Mouse (Mus musculus) neural tube, embryonic 13.5 days (tissue): ENCODE measurements around the gene Nalcn. TPM values are rescaled to one million over a fixed set of nuclear protein-coding genes. Genes with fewer than 3 reads are reported as not detected.

Experiments
- ATAC-seq: fragments of 200-750 bp; cut with Nextera tagmentation; 2 replicates; pipeline ENCODE4 v1.8.0; 2017; ENCODE audit warnings: low read depth, mild to moderate bottlenecking, moderate TSS enrichment, moderate library complexity
- H3K27ac ChIP-seq: fragments of 300-500 bp; sonication (generic); replicated peaks from 2 replicates; pipeline ENCODE4 v1.5.1; 2015; ENCODE audit warnings: moderate library complexity, mild to moderate bottlenecking, inconsistent platforms
- H3K27me3 ChIP-seq: fragments of 300-500 bp; sonication (generic); 2 replicates; pipeline ENCODE4 v1.6.1; 2015; ENCODE audit warnings: mild to moderate bottlenecking, inconsistent platforms
- H3K36me3 ChIP-seq: fragments of 300-500 bp; sonication (generic); 2 replicates; pipeline ENCODE4 v1.6.1; 2015; ENCODE audit warnings: mild to moderate bottlenecking, inconsistent platforms
- H3K4me1 ChIP-seq: fragments of 300-500 bp; sonication (generic); replicated peaks from 2 replicates; pipeline ENCODE4 v1.6.1; 2015; ENCODE audit warnings: inconsistent platforms
- H3K4me2 ChIP-seq: fragments of 300-500 bp; sonication (generic); 2 replicates; pipeline ENCODE4 v1.6.1; 2015; ENCODE audit warnings: inconsistent platforms, mild to moderate bottlenecking, moderate library complexity
- H3K4me3 ChIP-seq: fragments of 300-500 bp; sonication (generic); 2 replicates; pipeline ENCODE4 v1.5.1; 2015; ENCODE audit warnings: mild to moderate bottlenecking, inconsistent platforms
- H3K9ac ChIP-seq: fragments of 300-500 bp; sonication (generic); 2 replicates; pipeline ENCODE4 v1.6.1; 2015; ENCODE audit warnings: moderate library complexity, mild to moderate bottlenecking, inconsistent platforms
- H3K9me3 ChIP-seq: fragments of 300-500 bp; sonication (generic); 2 replicates; pipeline ENCODE4 v1.6.1; 2016; ENCODE audit warnings: inconsistent platforms
- whole genome bisulfite sequencing: fragments of 180-500 bp; shearing (Covaris S2); methylation state at CpG from one replicate; pipeline ENCODE4 v1.1.7; 2015; 5-methylcytosine and 5-hydroxymethylcytosine counted together
- polyA plus RNA-seq: library from polyadenylated mRNA; unstranded; fragments of >200 nt; fragmentation: Nextera tagmentation; extraction: Ambion mirVana; gene quantifications from 2 replicates; pipeline ENCODE4 v1.2.1, GENCODE M21; 2015

The Nalcn gene
- polyA plus RNA-seq, 1 experiment from 2014 or later: 6.9 TPM

- no peaks in the 10 kb centered on the region for H3K27me3 ChIP-seq
- no peak for ATAC-seq
These were observed 164.9 kb downstream of the Nalcn start for GRCm38 (mm10) chr14:123462026-123462425.

DNA sequence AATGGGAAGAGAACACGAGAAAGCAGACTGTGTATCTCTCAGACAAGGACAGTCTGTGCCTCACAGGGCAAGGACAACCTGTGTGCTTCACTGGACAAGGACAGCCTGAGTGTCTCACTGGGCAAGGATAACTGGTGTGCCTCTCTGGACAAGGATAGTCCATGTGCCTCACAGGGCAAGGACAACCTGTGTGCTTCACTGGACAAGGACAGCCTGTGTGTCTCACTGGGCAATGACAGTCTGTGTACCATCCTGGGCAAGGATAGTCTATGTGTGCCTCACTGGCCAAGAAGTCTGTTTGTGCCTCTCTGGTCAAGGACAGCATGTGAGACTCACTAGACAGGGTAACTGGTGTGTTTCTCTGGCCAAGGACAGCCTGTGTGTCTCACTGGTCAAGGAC is 180.9 kb downstream of the Nalcn start:
- ATAC-seq: no peak
- Histone ChIP-seq H3K36me3 (no peaks in the 10 kb centered on the region), H3K9me3 (no peaks in the 10 kb centered on the region), H3K4me2 (no peak overlapping the region), H3K9ac (no peak overlapping the region), H3K27ac (no peak overlapping the region), H3K4me1 (no peaks in the 10 kb centered on the region), H3K4me3 (no peak overlapping the region), H3K27me3 (no peaks in the 10 kb centered on the region)
- WGBS: 63% methylated on average over 1 of the region's 1 CpGs

More at GRCm38 (mm10) chr14:123462026-123462425, 164.9 kb downstream of the Nalcn start:
- no peak overlapping the region for H3K4me2 ChIP-seq
- H3K4me3 ChIP-seq: no peak overlapping the region
- 62% methylated on average over 1 of the region's 1 CpGs for WGBS
- H3K9me3 ChIP-seq: no peaks in the 10 kb centered on the region
- no peak overlapping the region for H3K27ac ChIP-seq
- no peaks in the 10 kb centered on the region for H3K4me1 ChIP-seq
- H3K36me3 ChIP-seq: peaks cover 5% of the 10 kb centered on the region; the same call in 1 of the 2 replicates
- H3K9ac ChIP-seq: no peak overlapping the region

- no peaks in the 10 kb centered on the region for H3K36me3 ChIP-seq
- H3K9ac ChIP-seq: no peak overlapping the region
- no peaks in the 10 kb centered on the region for H3K9me3 ChIP-seq
- no peak overlapping the region for H3K4me2 ChIP-seq
- no peak for ATAC-seq
- no peaks in the 10 kb centered on the region for H3K4me1 ChIP-seq
- no peaks in the 10 kb centered on the region for H3K27me3 ChIP-seq
- WGBS: 75% methylated on average over 3 of the region's 3 CpGs
- no peak overlapping the region for H3K4me3 ChIP-seq
- no peak overlapping the region for H3K27ac ChIP-seq
These were observed 191.4 kb downstream of the Nalcn start for GRCm38 (mm10) chr14:123435542-123435941.

DNA sequence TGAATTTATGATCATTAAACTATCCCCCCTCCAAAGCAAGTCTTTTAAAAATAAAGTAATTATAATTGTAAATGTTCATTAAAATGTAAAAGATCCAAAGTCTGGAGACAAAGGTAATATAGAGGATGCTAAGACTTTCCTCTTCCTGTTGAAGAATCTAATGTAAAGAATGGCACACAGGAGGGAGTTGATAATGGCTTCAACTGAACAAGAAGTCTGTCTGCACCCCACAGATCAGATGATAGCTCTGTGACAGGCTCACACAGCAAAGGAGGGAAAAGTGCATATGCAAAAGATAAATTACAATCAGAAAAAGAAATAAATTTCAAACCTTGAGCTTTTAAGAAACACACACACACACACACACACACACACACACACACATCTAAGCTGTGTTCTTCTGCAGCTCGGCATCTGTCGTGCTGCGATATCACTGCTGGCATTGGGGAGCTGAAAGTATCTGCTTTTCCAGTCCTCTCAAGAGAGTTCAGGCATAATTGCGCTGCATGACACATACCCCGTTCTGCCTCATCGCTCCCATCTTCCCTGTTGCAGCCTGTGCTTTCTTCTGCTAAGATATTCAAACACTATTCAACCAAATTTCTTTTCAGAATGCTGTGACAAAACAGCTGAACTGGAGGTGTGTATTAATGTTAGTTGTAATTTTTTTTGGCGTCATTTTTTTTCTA is 250.6 kb downstream of the Nalcn start:
- H3K4me3 ChIP-seq: no peak overlapping the region
- no peaks in the 10 kb centered on the region for H3K27me3 ChIP-seq
- WGBS: 73% methylated on average over 7 of the region's 7 CpGs
- no peaks in the 10 kb centered on the region for H3K36me3 ChIP-seq
- no peak for ATAC-seq
- H3K4me1 ChIP-seq: no peaks in the 10 kb centered on the region
- no peaks in the 10 kb centered on the region for H3K9me3 ChIP-seq
- no peak overlapping the region for H3K9ac ChIP-seq
- no peak overlapping the region for H3K27ac ChIP-seq
- no peak overlapping the region for H3K4me2 ChIP-seq

- no peaks in the 10 kb centered on the region for H3K4me1 ChIP-seq
- 12% methylated on average over 9 of the region's 9 CpGs for WGBS
- no peak overlapping the region for H3K9ac ChIP-seq
- no peaks in the 10 kb centered on the region for H3K27me3 ChIP-seq
- H3K4me2 ChIP-seq: no peak overlapping the region
- peak; percentile 72 for ATAC-seq
- H3K9me3 ChIP-seq: no peaks in the 10 kb centered on the region
- no peak overlapping the region for H3K27ac ChIP-seq
- no peaks in the 10 kb centered on the region for H3K36me3 ChIP-seq
- H3K4me3 ChIP-seq: no peak overlapping the region
These were observed 255.4 kb downstream of the Nalcn start for GRCm38 (mm10) chr14:123371522-123371921.

DNA sequence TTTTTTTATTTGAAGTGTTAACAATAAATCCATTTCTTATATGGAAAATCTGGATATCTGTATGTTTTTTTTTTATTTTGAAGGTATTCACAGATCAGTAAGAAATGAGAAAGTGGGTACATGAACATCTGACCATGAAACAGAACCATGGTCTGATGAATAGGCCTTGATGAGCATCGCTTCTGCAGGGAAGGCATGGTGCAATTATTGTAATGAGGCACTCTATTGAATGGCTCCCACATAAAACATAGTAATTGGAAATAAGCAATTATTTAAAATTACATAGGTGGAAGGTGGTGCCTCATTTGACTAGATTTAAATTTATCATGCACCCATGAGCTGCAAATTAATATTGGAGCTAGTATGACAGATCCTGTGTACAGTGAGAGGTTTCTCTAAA is 267.3 kb downstream of the Nalcn start:
- no peak for ATAC-seq
- H3K4me2 ChIP-seq: no peak overlapping the region
- no peaks in the 10 kb centered on the region for H3K9me3 ChIP-seq
- H3K4me1 ChIP-seq: no peaks in the 10 kb centered on the region
- H3K4me3 ChIP-seq: no peak overlapping the region
- no peak overlapping the region for H3K27ac ChIP-seq
- no peaks in the 10 kb centered on the region for H3K36me3 ChIP-seq
- no peak overlapping the region for H3K9ac ChIP-seq
- H3K27me3 ChIP-seq: no peaks in the 10 kb centered on the region
- WGBS: 55% methylated on average over 1 of the region's 1 CpGs

DNA sequence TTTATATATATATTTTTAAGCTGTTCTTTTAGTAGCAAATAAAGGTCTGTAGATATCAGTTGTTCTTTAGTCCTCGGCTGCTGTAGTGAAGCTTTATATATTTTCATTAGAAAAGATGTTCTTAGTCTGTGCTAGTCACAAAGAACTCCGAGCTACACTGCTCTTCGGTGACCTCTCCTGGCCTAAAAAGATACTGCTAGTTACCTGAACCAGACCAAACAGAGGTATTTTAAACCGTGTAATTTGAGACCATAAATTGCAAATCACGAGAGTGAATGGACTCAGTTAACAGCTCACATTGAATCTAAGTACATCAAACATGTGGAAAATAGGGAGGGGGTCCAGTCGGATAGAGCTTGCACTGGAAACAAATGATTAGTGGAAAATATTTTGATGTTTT is 274.0 kb downstream of the Nalcn start:
- ATAC-seq: peak; percentile 75; the same call in 1 of the 2 replicates
- H3K4me2 ChIP-seq: no peak overlapping the region
- no peaks in the 10 kb centered on the region for H3K9me3 ChIP-seq
- no peak overlapping the region for H3K9ac ChIP-seq
- H3K27me3 ChIP-seq: no peaks in the 10 kb centered on the region
- no peak overlapping the region for H3K27ac ChIP-seq
- no peaks in the 10 kb centered on the region for H3K36me3 ChIP-seq
- H3K4me1 ChIP-seq: no peaks in the 10 kb centered on the region
- no peak overlapping the region for H3K4me3 ChIP-seq
- WGBS: 13% methylated on average over 6 of the region's 6 CpGs

GRCm38 (mm10) chr14:123331841-123332240 is 295.1 kb downstream of the Nalcn start:
- Histone ChIP-seq H3K4me3 (no peak overlapping the region), H3K4me2 (no peak overlapping the region), H3K36me3 (no peaks in the 10 kb centered on the region), H3K4me1 (no peaks in the 10 kb centered on the region), H3K27ac (no peak overlapping the region), H3K9me3 (no peaks in the 10 kb centered on the region), H3K9ac (no peak overlapping the region), H3K27me3 (no peaks in the 10 kb centered on the region)
- WGBS: 26% methylated on average over 1 of the region's 1 CpGs
- no peak for ATAC-seq

GRCm38 (mm10) chr14:123314369-123314768 is 312.6 kb downstream of the Nalcn start:
- ATAC-seq: no peak
- Histone ChIP-seq H3K27ac (no peak overlapping the region), H3K4me3 (no peak overlapping the region), H3K9me3 (no peaks in the 10 kb centered on the region), H3K9ac (no peak overlapping the region), H3K36me3 (no peaks in the 10 kb centered on the region), H3K4me2 (no peak overlapping the region), H3K27me3 (no peaks in the 10 kb centered on the region), H3K4me1 (no peaks in the 10 kb centered on the region)
- 67% methylated on average over 1 of the region's 1 CpGs for WGBS

GRCm38 (mm10) chr14:123312371-123312770 is 314.6 kb downstream of the Nalcn start:
- ATAC-seq: no peak
- Histone ChIP-seq H3K4me2 (no peak overlapping the region), H3K27me3 (no peaks in the 10 kb centered on the region), H3K9ac (no peak overlapping the region), H3K9me3 (no peaks in the 10 kb centered on the region), H3K4me3 (no peak overlapping the region), H3K36me3 (no peaks in the 10 kb centered on the region), H3K27ac (no peak overlapping the region), H3K4me1 (no peaks in the 10 kb centered on the region)
- 85% methylated on average over 4 of the region's 4 CpGs for WGBS

DNA sequence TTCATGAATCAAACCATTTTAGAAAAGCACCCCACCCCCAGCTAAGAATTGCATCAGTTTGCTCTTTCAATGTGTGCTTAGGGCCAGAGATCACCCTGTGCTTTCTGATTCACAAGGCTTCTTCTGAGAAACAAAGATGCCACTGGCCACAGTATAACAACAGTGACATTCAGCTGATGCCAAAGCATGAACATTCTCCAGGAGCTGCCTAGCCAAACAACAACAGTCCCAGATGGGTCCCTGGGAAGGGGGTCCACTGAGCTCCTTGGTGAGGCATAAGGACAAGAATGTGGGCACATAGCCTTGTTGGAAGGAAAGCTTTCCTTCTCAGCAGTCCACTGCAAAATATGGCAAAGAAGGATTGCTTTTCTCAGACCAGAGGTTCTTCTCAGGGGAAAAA is 330.9 kb downstream of the Nalcn start:
- ATAC-seq: no peak
- H3K27ac ChIP-seq: no peak overlapping the region
- no peaks in the 10 kb centered on the region for H3K27me3 ChIP-seq
- no peaks in the 10 kb centered on the region; the same call in 1 of the 2 replicates for H3K4me1 ChIP-seq
- H3K9me3 ChIP-seq: no peaks in the 10 kb centered on the region
- no peak overlapping the region for H3K4me2 ChIP-seq
- no peak overlapping the region for H3K4me3 ChIP-seq
- no peaks in the 10 kb centered on the region for H3K36me3 ChIP-seq
- no peak overlapping the region for H3K9ac ChIP-seq

DNA sequence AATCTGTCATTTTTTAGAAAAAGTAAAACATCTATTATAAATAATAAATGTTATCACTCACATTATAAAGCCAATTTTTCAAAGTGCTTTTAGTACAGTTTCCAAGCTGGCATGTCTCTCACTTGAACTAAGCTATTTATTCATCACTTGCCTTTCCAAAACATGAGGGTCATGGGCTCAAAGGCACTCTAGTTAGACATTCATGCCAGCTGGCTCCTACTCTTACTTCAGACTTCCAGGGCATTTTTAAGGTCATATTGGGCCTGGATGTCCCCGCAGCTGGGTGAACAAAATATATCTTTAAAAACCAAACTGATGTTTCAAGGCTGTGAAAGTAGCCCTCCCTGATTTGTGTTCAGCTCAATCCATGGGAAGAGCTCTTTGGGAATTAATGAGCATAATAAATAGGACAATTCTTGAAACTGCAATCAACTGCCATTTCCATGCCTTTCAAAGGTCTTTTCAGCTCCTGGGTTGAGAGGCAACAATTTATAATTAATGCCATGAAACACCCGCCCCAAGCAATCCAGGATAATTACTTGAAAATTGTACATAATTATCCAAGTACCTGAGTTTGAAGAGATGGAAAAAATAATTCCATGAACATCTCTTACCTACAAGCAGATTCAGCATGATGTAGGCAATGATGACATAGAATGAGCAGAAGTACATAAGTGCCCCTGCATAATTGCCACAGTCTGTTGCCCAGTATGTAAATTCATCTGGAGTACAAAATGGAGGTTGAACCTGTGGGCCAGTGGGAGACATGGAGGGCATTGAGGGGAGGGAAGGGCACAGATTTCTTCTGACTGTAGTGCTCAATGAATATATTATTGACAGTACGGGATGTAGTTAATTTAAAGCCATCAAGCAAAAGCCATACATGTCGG is 335.6 kb downstream of the Nalcn start:
- 81% methylated on average over 4 of the region's 4 CpGs for WGBS
- Histone ChIP-seq H3K4me1 (no peaks in the 10 kb centered on the region), H3K27me3 (no peaks in the 10 kb centered on the region), H3K27ac (no peak overlapping the region), H3K4me3 (no peak overlapping the region), H3K36me3 (0 out of 2 replicates have a peak, but pooled peaks cover 2% of the 10 kb centered on the region), H3K9me3 (no peaks in the 10 kb centered on the region), H3K4me2 (no peak overlapping the region), H3K9ac (no peak overlapping the region)
- ATAC-seq: no peak
